Mouse (Mus musculus): ENCODE measurements around the gene Serpinf1. TPM values are rescaled to one million over a fixed set of nuclear protein-coding genes. Genes with fewer than 3 reads are reported as not detected.
A peak's percentile ranks its signal among the peaks of the same experiment; 100 is the strongest.
"Not testable (repeated sequence)": the region's sequence is repeated elsewhere in the genome, so short reads cannot be mapped to it uniquely, and the experiment has no call there.

Gene Serpinf1
- total RNA-seq, 2 experiments from 2014 or later, result 14.7 to 18.2 TPM

DNA sequence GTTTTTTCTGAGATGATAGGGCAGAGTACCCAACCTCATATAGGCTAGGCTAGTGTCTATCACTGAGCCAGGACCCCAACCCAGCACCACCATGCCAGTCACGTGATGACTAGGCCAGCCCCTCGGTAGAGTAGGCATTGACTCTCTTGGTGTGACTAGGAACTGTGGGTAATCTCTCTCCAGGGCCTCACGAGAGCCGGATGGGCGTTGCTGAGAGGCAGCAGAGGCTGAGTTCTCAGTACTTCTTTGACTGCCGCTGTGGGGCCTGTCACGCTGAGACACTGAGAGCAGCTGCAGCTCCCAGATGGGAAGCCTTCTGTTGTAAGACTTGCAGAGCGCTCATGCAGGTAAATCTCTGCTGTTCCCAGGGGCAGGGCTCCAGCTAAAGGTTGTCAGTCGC, 22.4 kb downstream of the Serpinf1 start:
- DNase-seq (ENCODE audit: extremely low spot score in 1 of 2, low spot score in 2 of 2), result no peak
- intact Hi-C loops (cut with DNase I), result loop anchor here (5.0 to 10.0 kb wide), 2 partner anchors 52 to 105 kb away; partner anchors contain the start of gene Wdr81

DNA sequence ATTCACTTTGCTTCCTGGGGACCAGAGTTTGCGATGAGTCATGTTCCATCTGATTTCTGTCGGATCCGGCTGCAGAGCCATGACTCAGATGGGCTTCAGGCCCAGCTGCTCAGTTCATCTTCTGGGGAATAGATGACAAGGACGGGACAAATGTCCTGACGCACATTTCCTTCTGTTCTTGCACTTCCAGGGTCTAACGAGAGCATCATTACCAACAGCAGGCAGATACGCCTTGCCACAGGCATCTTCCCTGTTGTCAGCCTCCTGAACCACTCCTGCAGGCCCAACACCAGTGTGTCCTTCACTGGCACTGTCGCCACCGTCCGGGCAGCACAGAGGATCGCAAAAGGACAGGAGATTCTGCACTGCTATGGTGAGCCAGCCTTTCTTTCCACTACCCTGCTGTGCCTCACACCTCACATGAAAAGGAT, 23.1 kb downstream of the Serpinf1 start:
- peak in 1 of 2 experiments; percentile 19 for DNase-seq (ENCODE audit: extremely low spot score in 1 of 2, low spot score in 2 of 2)
- intact Hi-C loops (cut with DNase I), result no loop called here

DNA sequence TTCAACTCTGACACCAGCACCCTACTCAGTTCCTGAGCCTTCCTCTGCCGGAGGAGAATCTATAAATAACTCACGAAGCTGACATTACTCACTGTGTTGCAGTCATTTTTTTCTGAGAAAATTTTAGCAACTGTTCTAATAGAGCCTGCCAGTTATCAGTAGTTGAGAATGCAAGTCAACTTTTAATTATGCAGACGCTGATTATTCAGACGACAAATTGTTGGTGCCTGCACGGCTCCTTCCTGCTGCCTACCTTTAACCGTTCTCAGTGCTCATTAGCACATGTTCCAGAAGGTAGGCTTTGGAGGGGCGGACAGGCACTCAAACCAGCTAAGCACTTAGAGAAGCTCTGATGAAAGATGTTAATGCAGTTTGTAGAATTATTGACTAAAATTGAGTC, 25.0 kb downstream of the Serpinf1 start:
- no peak for DNase-seq (ENCODE audit: extremely low spot score in 1 of 2, low spot score in 2 of 2)
- intact Hi-C loops (cut with DNase I), result no loop called here

GRCm38 (mm10) chr11:75395611-75396010, 26.9 kb downstream of the Serpinf1 start:
- no peak for DNase-seq (ENCODE audit: extremely low spot score in 1 of 2, low spot score in 2 of 2)
- intact Hi-C loops (cut with DNase I), result no loop called here

DNA sequence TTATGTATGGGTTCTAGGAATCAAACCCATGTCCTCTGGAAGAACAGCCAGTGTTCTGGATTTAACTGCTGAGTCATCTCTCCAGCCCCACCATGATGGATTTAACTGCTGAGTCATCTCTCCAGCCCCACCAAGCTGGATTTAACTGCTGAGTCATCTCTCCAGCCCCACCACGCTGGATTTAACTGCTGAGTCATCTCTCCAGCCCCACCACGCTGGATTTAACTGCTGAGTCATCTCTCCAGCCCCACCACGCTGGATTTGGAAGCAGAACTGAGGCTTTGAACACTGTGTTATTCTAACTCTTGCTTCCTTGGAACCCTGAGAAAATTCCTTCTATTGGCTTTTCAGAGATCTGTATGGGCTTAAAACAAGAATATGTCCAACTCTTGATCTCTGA, 39.0 kb downstream of the Serpinf1 start:
- intact Hi-C loops (cut with DNase I); DNase-seq (ENCODE audit: extremely low spot score in 1 of 2, low spot score in 2 of 2): not testable (repeated sequence)

- DNase-seq (ENCODE audit: extremely low spot score in 1 of 2, low spot score in 2 of 2); intact Hi-C loops (cut with DNase I): not testable (repeated sequence)
Measured at GRCm38 (mm10) chr11:75378786-75379185, 43.7 kb downstream of the Serpinf1 start.

GRCm38 (mm10) chr11:75377125-75377524, 45.4 kb downstream of the Serpinf1 start:
- no peak for DNase-seq (ENCODE audit: extremely low spot score in 1 of 2, low spot score in 2 of 2)
- intact Hi-C loops (cut with DNase I), result no loop called here

Small RNA genes within 50 kb of the gene (microRNA-seq; reads per million reads assigned to microRNA genes)
- gene Mir22, result 15,987 reads per million, percentile 96 among the genes with 10 or more reads in this experiment

Other genes starting within 250 kb of the Serpinf1 start
- gene Ovca2, start 243.9 kb downstream of the Serpinf1 start, total RNA-seq (2021), result 10 to 100 TPM in 1 of 2 experiments, 1 to 10 TPM in 1; 9.2 to 11.3 TPM
- 10 to 100 TPM; 14.1 to 15.9 TPM for gene Dph1, start 231.5 kb downstream of the Serpinf1 start, total RNA-seq (2021)
- gene Rtn4rl1, start 228.9 kb downstream of the Serpinf1 start, total RNA-seq (2021), result 10 to 100 TPM; 44.8 to 46.9 TPM
- 10 to 100 TPM; 42.4 TPM for gene Rpa1, start 74.4 kb downstream of the Serpinf1 start, total RNA-seq (2021)
- 10 to 100 TPM; 11.6 to 13.7 TPM for gene Smyd4, start 74.3 kb downstream of the Serpinf1 start, total RNA-seq (2021)
- gene Serpinf2, start 16.9 kb upstream of the Serpinf1 start, total RNA-seq (2021), result not detected
- gene Wdr81, start 32.0 kb upstream of the Serpinf1 start, total RNA-seq (2021), result 10 to 100 TPM; 17.3 to 18.1 TPM
- 1 to 10 TPM in 1 of 2 experiments, under 1 TPM in 1; 0.67 to 1.1 TPM for gene Tlcd2, start 39.0 kb upstream of the Serpinf1 start, total RNA-seq (2021)
- gene Prpf8, start 64.1 kb upstream of the Serpinf1 start, total RNA-seq (2021), result 100 to 1,000 TPM; 117 to 121 TPM
- gene Rilp, start 87.4 kb upstream of the Serpinf1 start, total RNA-seq (2021), result 1 to 10 TPM; 3.1 to 3.3 TPM
- 1 to 10 TPM; 2.9 to 4.0 TPM for gene Scarf1, start 90.8 kb upstream of the Serpinf1 start, total RNA-seq (2021)
- 10 to 100 TPM; 48.4 to 51.2 TPM for gene Slc43a2, start 109.0 kb upstream of the Serpinf1 start, total RNA-seq (2021)
- gene Pitpna, start 165.4 kb upstream of the Serpinf1 start, total RNA-seq (2021), result 100 to 1,000 TPM; 312 to 326 TPM
- gene Inpp5k, start 208.3 kb upstream of the Serpinf1 start, total RNA-seq (2021), result 10 to 100 TPM; 44.2 to 50.3 TPM
- gene Myo1c, start 227.8 kb upstream of the Serpinf1 start, total RNA-seq (2021), result 10 to 100 TPM; 27.3 to 30.8 TPM